Mouse (Mus musculus) olfactory bulb, adult 2 months (tissue): Measurements from ENCODE around the gene AL732309.1. TPM values are rescaled to one million over a fixed set of nuclear protein-coding genes. Genes with fewer than 3 reads are reported as not detected.

ENCODE experiments used
- H3K27ac ChIP-seq: fragments of 200-500 bp; 2 replicates; pipeline ENCODE4 v1.5.1; 2012; ENCODE audit warnings: low read depth, low read length; ENCODE audit not compliant: insufficient read depth
- H3K4me1 ChIP-seq: fragments of 200-500 bp; 2 replicates; pipeline ENCODE4 v1.6.1; 2012; ENCODE audit warnings: low read length; ENCODE audit not compliant: control insufficient read depth, insufficient read depth
- H3K4me3 ChIP-seq: fragments of 200-500 bp; 2 replicates; pipeline ENCODE4 v1.5.1; 2012; ENCODE audit warnings: mild to moderate bottlenecking, low read depth, low read length, moderate library complexity; ENCODE audit not compliant: insufficient read depth
- CTCF ChIP-seq: fragments of 200-500 bp; IDR thresholded peaks from 2 replicates; pipeline ENCODE4 v1.5.1; 2012; ENCODE audit warnings: low read depth, mild to moderate bottlenecking, low read length, moderate library complexity; ENCODE audit not compliant: insufficient read depth
- POLR2A ChIP-seq: fragments of 200-500 bp; IDR thresholded peaks from 2 replicates; pipeline ENCODE4 v1.6.1; 2012; ENCODE audit warnings: mild to moderate bottlenecking, low read depth, low read length, moderate library complexity; ENCODE audit not compliant: insufficient read depth
- WGBS: fragments of 180-500 bp; shearing (Covaris S2); methylation state at CpG from one replicate; pipeline ENCODE4 v1.1.7; 2018; 5-methylcytosine and 5-hydroxymethylcytosine counted together
- polyA plus RNA-seq: library from polyadenylated mRNA; stranded (reverse); fragments of >200 nt; gene quantifications from 2 replicates; pipeline ENCODE4 v1.2.4, GENCODE M21; 2012; ENCODE audit warnings: low replicate concordance; ENCODE audit not compliant: missing spikeins, insufficient read depth, insufficient read length

AL732309.1 gene
- polyA plus RNA-seq: not detected in 2 replicates

- H3K4me3 ChIP-seq: no peak within 1 kb of the TSS
- H3K4me1 ChIP-seq: peaks cover 16% of the 10 kb centered on the region
- WGBS: 88% methylated on average over 10 of the region's 10 CpGs
- no peak within 1 kb of the TSS for H3K27ac ChIP-seq
- TF ChIP-seq POLR2A: no peak
These were observed at the start of gene AL732309.1 for GRCm38 (mm10) chr2:25246183-25247072. AL732309.1 (minus strand) TSS chr2:25246863.

GRCm38 (mm10) chr2:25293706-25294105, 47.0 kb upstream of the AL732309.1 start:
- no peak for TF ChIP-seq POLR2A
- no peak for TF ChIP-seq CTCF
- Histone ChIP-seq H3K27ac (no peak overlapping the region), H3K4me1 (peaks cover 75% of the 10 kb centered on the region), H3K4me3 (no peak overlapping the region)
- 67% methylated on average over 9 of the region's 9 CpGs for WGBS

- peak overlapping the region; percentile 6; the same call in 1 of the 2 replicates for H3K27ac ChIP-seq
- H3K4me3 ChIP-seq: 0 out of 2 replicates have a peak overlapping the region, but pooled peaks have one; percentile 7
- 0% methylated on average over 1 of the region's 1 CpGs for WGBS
- H3K4me1 ChIP-seq: peaks cover 81% of the 10 kb centered on the region
- TF ChIP-seq POLR2A: 0 out of 2 replicates have a peak, but pooled peaks have one; percentile 13
- TF ChIP-seq CTCF: peak; percentile 78
These were observed 46.2 kb upstream of the AL732309.1 start for GRCm38 (mm10) chr2:25292856-25293255.

GRCm38 (mm10) chr2:25292054-25292544, 45.4 kb upstream of the AL732309.1 start:
- peak overlapping the region; percentile 34; the same call in 1 of the 2 replicates for H3K27ac ChIP-seq
- H3K4me1 ChIP-seq: peaks cover 81% of the 10 kb centered on the region
- peak overlapping the region; percentile 7; the same call in 1 of the 2 replicates for H3K4me3 ChIP-seq
- no peak for TF ChIP-seq POLR2A
- TF ChIP-seq CTCF: no peak
- WGBS: 5% methylated on average over 40 of the region's 43 CpGs

- H3K4me3 ChIP-seq: no peak overlapping the region
- 17% methylated on average over 32 of the region's 32 CpGs for WGBS
- H3K27ac ChIP-seq: peak overlapping the region; percentile 34; the same call in 1 of the 2 replicates
- TF ChIP-seq POLR2A (no peak), CTCF (no peak; the same call in 1 of the 2 replicates)
- peaks cover 83% of the 10 kb centered on the region for H3K4me1 ChIP-seq
These were observed 44.8 kb upstream of the AL732309.1 start for GRCm38 (mm10) chr2:25291184-25292053.

GRCm38 (mm10) chr2:25290816-25291130, 44.1 kb upstream of the AL732309.1 start:
- TF ChIP-seq POLR2A (no peak; the same call in 1 of the 2 replicates), CTCF (peak; percentile 23; the same call in 1 of the 2 replicates)
- Histone ChIP-seq H3K4me1 (peaks cover 82% of the 10 kb centered on the region), H3K27ac (peak overlapping the region; percentile 34; the same call in 1 of the 2 replicates), H3K4me3 (no peak overlapping the region)
- WGBS: 1% methylated on average over 18 of the region's 18 CpGs

- H3K4me3 ChIP-seq: peak overlapping the region; percentile 14; the same call in 1 of the 2 replicates
- WGBS: 2% methylated on average over 54 of the region's 54 CpGs
- H3K4me1 ChIP-seq: peaks cover 77% of the 10 kb centered on the region
- peak overlapping the region; percentile 29; the same call in 1 of the 2 replicates for H3K27ac ChIP-seq
- no peak for TF ChIP-seq CTCF
- TF ChIP-seq POLR2A: peak; percentile 17
These were observed 43.6 kb upstream of the AL732309.1 start for GRCm38 (mm10) chr2:25290101-25290815.

- TF ChIP-seq CTCF (no peak), POLR2A (no peak)
- Histone ChIP-seq H3K4me3 (peak within 1 kb of the TSS; percentile 14; the same call in 1 of the 2 replicates), H3K4me1 (peaks cover 72% of the 10 kb centered on the region), H3K27ac (peak within 1 kb of the TSS; percentile 29; the same call in 1 of the 2 replicates)
- WGBS: 8% methylated on average over 11 of the region's 11 CpGs
These were observed 43.0 kb upstream of the AL732309.1 start, which contains the start of gene Lrrc26 for GRCm38 (mm10) chr2:25289651-25290050. Lrrc26 (plus strand) TSS chr2:25289915.
